Mouse (Mus musculus) forebrain, embryonic 14.5 days (tissue): ENCODE results near the gene Lrr1. TPM values are rescaled to one million over a fixed set of nuclear protein-coding genes. Genes with fewer than 3 reads are reported as not detected.

Experiments used
- ATAC-seq: fragments of 200-750 bp; cut with Nextera tagmentation; 2 replicates; pipeline ENCODE4 v1.8.0; 2017; ENCODE audit warnings: mild to moderate bottlenecking, moderate library complexity
- DNase-seq: peaks from one replicate; pipeline ENCODE4 v3.0.0-alpha.2; 2015; ENCODE audit warnings: low spot score
- H3K27ac ChIP-seq: fragments of 300-500 bp; sonication (generic); 2 replicates; pipeline ENCODE4 v1.5.1; 2014; ENCODE audit warnings: low read depth, mild to moderate bottlenecking, control low read depth, low read length, moderate library complexity
- H3K27me3 ChIP-seq: fragments of 300-500 bp; sonication (generic); replicated peaks from 2 replicates; pipeline ENCODE4 v1.6.1; 2014; ENCODE audit warnings: low read length, control low read depth, mixed read lengths; ENCODE audit not compliant: control insufficient read depth, insufficient read depth
- H3K36me3 ChIP-seq: fragments of 300-500 bp; sonication (generic); 2 replicates; pipeline ENCODE4 v1.6.1; 2014; ENCODE audit warnings: low read length, control low read depth; ENCODE audit not compliant: control insufficient read depth, insufficient read depth
- H3K4me1 ChIP-seq: fragments of 300-500 bp; sonication (generic); 2 replicates; pipeline ENCODE4 v1.6.1; 2014; ENCODE audit warnings: antibody characterized with exemption, low read length, control low read depth; ENCODE audit not compliant: control insufficient read depth, insufficient read depth
- H3K4me2 ChIP-seq: fragments of 300-500 bp; sonication (generic); 2 replicates; pipeline ENCODE4 v1.6.1; 2014; ENCODE audit warnings: mild to moderate bottlenecking, control low read depth, low read length
- H3K4me3 ChIP-seq: fragments of 300-500 bp; sonication (generic); 2 replicates; pipeline ENCODE4 v1.5.1; 2014; ENCODE audit warnings: low read depth, low read length, control low read depth
- H3K9ac ChIP-seq: fragments of 300-500 bp; sonication (generic); 2 replicates; pipeline ENCODE4 v1.6.1; 2014; ENCODE audit warnings: mild to moderate bottlenecking, low read length, control low read depth, moderate library complexity
- H3K9me3 ChIP-seq: fragments of 300-500 bp; sonication (generic); replicated peaks from 2 replicates; pipeline ENCODE4 v1.6.1; 2016; ENCODE audit warnings: low read length, control low read depth, mixed read lengths; ENCODE audit not compliant: control insufficient read depth
- WGBS: fragments of 180-500 bp; shearing (Covaris S2); extraction: QIAGEN DNeasy Blood & Tissue Kit; methylation state at CpG from one replicate; pipeline ENCODE4 v1.1.7; 2014; 5-methylcytosine and 5-hydroxymethylcytosine counted together
- polyA plus RNA-seq: library from polyadenylated mRNA; unstranded; fragments of >200 nt; fragmentation: Nextera tagmentation; extraction: Ambion mirVana; gene quantifications from 2 replicates; pipeline ENCODE4 v1.2.1, GENCODE M21; 2014

The Lrr1 gene
- 12.6 and 15.8 TPM in 2 replicates for polyA plus RNA-seq

GRCm38 (mm10) chr12:69168461-69169106, at the start of gene Lrr1:
Gene Lrr1, plus strand, starts transcription at chr12:69168814.
- Histone ChIP-seq H3K4me1 (peaks cover 4% of the 10 kb centered on the region; the same call in 1 of the 2 replicates), H3K9ac (peak within 1 kb of the TSS; percentile 74), H3K27ac (peak within 1 kb of the TSS; percentile 48; the same call in 1 of the 2 replicates), H3K9me3 (no peaks in the 10 kb centered on the region), H3K4me3 (peak within 1 kb of the TSS; percentile 63), H3K36me3 (0 out of 2 replicates have a peak, but pooled peaks cover 3% of the 10 kb centered on the region), H3K27me3 (no peaks in the 10 kb centered on the region), H3K4me2 (peak within 1 kb of the TSS; percentile 81)
- ATAC-seq: peak; percentile 94
- WGBS: under 1% methylated on average over 40 of the region's 40 CpGs
- peak; percentile 89 for DNase-seq

GRCm38 (mm10) chr12:69119908-69120307, 48.7 kb upstream of the Lrr1 start:
- DNase-seq (no peak), ATAC-seq (no peak)
- H3K36me3 ChIP-seq: no peaks in the 10 kb centered on the region
- H3K27me3 ChIP-seq: no peaks in the 10 kb centered on the region
- no peaks in the 10 kb centered on the region for H3K4me1 ChIP-seq
- WGBS: 90% methylated on average over 6 of the region's 6 CpGs
- no peak overlapping the region for H3K27ac ChIP-seq
- no peak overlapping the region for H3K4me2 ChIP-seq
- no peak overlapping the region for H3K4me3 ChIP-seq
- H3K9me3 ChIP-seq: no peaks in the 10 kb centered on the region
- no peak overlapping the region for H3K9ac ChIP-seq

- ATAC-seq: no peak
- H3K9ac ChIP-seq: no peak overlapping the region
- no peak overlapping the region for H3K4me3 ChIP-seq
- no peaks in the 10 kb centered on the region for H3K27me3 ChIP-seq
- no peaks in the 10 kb centered on the region for H3K4me1 ChIP-seq
- H3K36me3 ChIP-seq: no peaks in the 10 kb centered on the region
- H3K27ac ChIP-seq: no peak overlapping the region
- WGBS: 95% methylated on average over 11 of the region's 11 CpGs
- DNase-seq: no peak
- H3K9me3 ChIP-seq: no peaks in the 10 kb centered on the region
- H3K4me2 ChIP-seq: no peak overlapping the region
Observed at GRCm38 (mm10) chr12:69122801-69123200, 45.8 kb upstream of the Lrr1 start.

- Histone ChIP-seq H3K9ac (no peak overlapping the region), H3K9me3 (no peaks in the 10 kb centered on the region), H3K4me1 (no peaks in the 10 kb centered on the region), H3K27ac (no peak overlapping the region), H3K27me3 (no peaks in the 10 kb centered on the region), H3K4me3 (no peak overlapping the region), H3K4me2 (no peak overlapping the region), H3K36me3 (no peaks in the 10 kb centered on the region)
- DNase-seq (no peak), ATAC-seq (no peak)
- WGBS: 97% methylated on average over 5 of the region's 5 CpGs
Observed at GRCm38 (mm10) chr12:69125066-69125465, 43.5 kb upstream of the Lrr1 start.

GRCm38 (mm10) chr12:69127170-69127569, 41.4 kb upstream of the Lrr1 start:
- H3K4me2 ChIP-seq: no peak overlapping the region
- no peak overlapping the region for H3K4me3 ChIP-seq
- DNase-seq: no peak
- H3K9ac ChIP-seq: no peak overlapping the region
- no peaks in the 10 kb centered on the region for H3K27me3 ChIP-seq
- no peaks in the 10 kb centered on the region for H3K4me1 ChIP-seq
- H3K27ac ChIP-seq: no peak overlapping the region
- no peaks in the 10 kb centered on the region for H3K9me3 ChIP-seq
- WGBS: 90% methylated on average over 5 of the region's 5 CpGs
- no peak for ATAC-seq
- no peaks in the 10 kb centered on the region for H3K36me3 ChIP-seq

- 95% methylated on average over 3 of the region's 3 CpGs for WGBS
- DNase-seq (no peak), ATAC-seq (no peak)
- H3K4me2 ChIP-seq: no peak overlapping the region
- H3K4me3 ChIP-seq: no peak overlapping the region
- no peak overlapping the region for H3K27ac ChIP-seq
- H3K9ac ChIP-seq: no peak overlapping the region
- H3K27me3 ChIP-seq: no peaks in the 10 kb centered on the region
- H3K9me3 ChIP-seq: no peaks in the 10 kb centered on the region
- H3K4me1 ChIP-seq: no peaks in the 10 kb centered on the region
- H3K36me3 ChIP-seq: no peaks in the 10 kb centered on the region
Observed at GRCm38 (mm10) chr12:69127626-69128025, 41.0 kb upstream of the Lrr1 start.

GRCm38 (mm10) chr12:69129634-69130310, 38.8 kb upstream of the Lrr1 start:
- no peaks in the 10 kb centered on the region for H3K9me3 ChIP-seq
- H3K36me3 ChIP-seq: no peaks in the 10 kb centered on the region
- no peaks in the 10 kb centered on the region for H3K4me1 ChIP-seq
- no peak overlapping the region for H3K4me3 ChIP-seq
- H3K9ac ChIP-seq: no peak overlapping the region
- no peak overlapping the region for H3K4me2 ChIP-seq
- peak; percentile 11 for DNase-seq
- no peaks in the 10 kb centered on the region for H3K27me3 ChIP-seq
- WGBS: 51% methylated on average over 18 of the region's 18 CpGs
- H3K27ac ChIP-seq: no peak overlapping the region
- ATAC-seq: peak; percentile 37; the same call in 1 of the 2 replicates

- Histone ChIP-seq H3K4me2 (no peak overlapping the region), H3K9me3 (no peaks in the 10 kb centered on the region), H3K27me3 (no peaks in the 10 kb centered on the region), H3K27ac (no peak overlapping the region), H3K36me3 (no peaks in the 10 kb centered on the region), H3K4me1 (no peaks in the 10 kb centered on the region), H3K4me3 (no peak overlapping the region), H3K9ac (no peak overlapping the region)
- WGBS: 77% methylated on average over 12 of the region's 12 CpGs
- DNase-seq (no peak), ATAC-seq (no peak)
Observed at GRCm38 (mm10) chr12:69130486-69130885, 38.1 kb upstream of the Lrr1 start.

- H3K27ac ChIP-seq: no peak overlapping the region
- no peaks in the 10 kb centered on the region for H3K36me3 ChIP-seq
- no peak overlapping the region for H3K4me3 ChIP-seq
- no peaks in the 10 kb centered on the region for H3K4me1 ChIP-seq
- H3K27me3 ChIP-seq: no peaks in the 10 kb centered on the region
- WGBS: 90% methylated on average over 6 of the region's 6 CpGs
- DNase-seq (no peak), ATAC-seq (no peak)
- no peaks in the 10 kb centered on the region for H3K9me3 ChIP-seq
- H3K9ac ChIP-seq: no peak overlapping the region
- no peak overlapping the region for H3K4me2 ChIP-seq
Observed at GRCm38 (mm10) chr12:69131267-69131666, 37.3 kb upstream of the Lrr1 start.
